Mouse (Mus musculus) embryonic facial prominence, embryonic 11.5 days (tissue): ENCODE results near the gene Gm42517. TPM values are rescaled to one million over a fixed set of nuclear protein-coding genes. Genes with fewer than 3 reads are reported as not detected.
A peak's percentile ranks its signal among the peaks of the same experiment; 100 is the strongest.

ENCODE experiments used
- ATAC-seq: fragments of 200-750 bp; cut with Nextera tagmentation; replicated peaks from 2 replicates; pipeline ENCODE4 v1.8.0; 2017; ENCODE audit warnings: low read depth; ENCODE audit not compliant: insufficient number of reproducible peaks, low FRiP score, low TSS enrichment
- DNase-seq: peaks from one replicate; pipeline ENCODE4 v3.0.0-alpha.2; 2015; ENCODE audit warnings: low spot score
- H3K27ac ChIP-seq: fragments of 300-500 bp; sonication (generic); replicated peaks from 2 replicates; pipeline ENCODE4 v1.5.1; 2014; ENCODE audit warnings: mild to moderate bottlenecking, low read depth, low read length, control low read depth
- H3K27me3 ChIP-seq: fragments of 300-500 bp; sonication (generic); 2 replicates; pipeline ENCODE4 v1.6.1; 2014; ENCODE audit warnings: mild to moderate bottlenecking, low read length, moderate library complexity, mixed read lengths; ENCODE audit not compliant: control insufficient read depth, insufficient read depth
- H3K36me3 ChIP-seq: fragments of 300-500 bp; sonication (generic); replicated peaks from 2 replicates; pipeline ENCODE4 v1.6.1; 2014; ENCODE audit warnings: low read depth, mild to moderate bottlenecking, low read length, moderate library complexity, mixed read lengths; ENCODE audit not compliant: control insufficient read depth, insufficient read depth
- H3K4me1 ChIP-seq: fragments of 300-500 bp; sonication (generic); 2 replicates; pipeline ENCODE4 v1.6.1; 2014; ENCODE audit warnings: low read length, mixed read lengths; ENCODE audit not compliant: control insufficient read depth, insufficient read depth
- H3K4me2 ChIP-seq: fragments of 300-500 bp; sonication (generic); 2 replicates; pipeline ENCODE4 v1.6.1; 2014; ENCODE audit warnings: low read depth, mild to moderate bottlenecking, control low read depth, low read length, moderate library complexity
- H3K4me3 ChIP-seq: fragments of 300-500 bp; sonication (generic); 2 replicates; pipeline ENCODE4 v1.5.1; 2014; ENCODE audit warnings: low read depth, low read length, control low read depth
- H3K9ac ChIP-seq: fragments of 300-500 bp; sonication (generic); replicated peaks from 2 replicates; pipeline ENCODE4 v1.6.1; 2014; ENCODE audit warnings: mild to moderate bottlenecking, control low read depth, low read length
- H3K9me3 ChIP-seq: fragments of 300-500 bp; sonication (generic); replicated peaks from 2 replicates; pipeline ENCODE4 v1.6.1; 2016; ENCODE audit warnings: mild to moderate bottlenecking, low read length, inconsistent platforms, mixed read lengths; ENCODE audit not compliant: control insufficient read depth
- WGBS: fragments of 180-500 bp; shearing (Covaris S2); extraction: QIAGEN DNeasy Blood & Tissue Kit; methylation state at CpG from one replicate; pipeline ENCODE4 v1.1.7; 2014; 5-methylcytosine and 5-hydroxymethylcytosine counted together
- polyA plus RNA-seq: library from polyadenylated mRNA; unstranded; fragments of >200 nt; fragmentation: Nextera tagmentation; extraction: Ambion mirVana; gene quantifications from 2 replicates; pipeline ENCODE4 v1.2.1, GENCODE M21; 2014

Gene Gm42517
- polyA plus RNA-seq = not detected in 2 replicates

- no peaks in the 10 kb centered on the region for H3K36me3 ChIP-seq
- H3K9ac ChIP-seq = peak within 1 kb of the TSS; percentile 48
- peak within 1 kb of the TSS; percentile 49 for H3K4me3 ChIP-seq
- H3K27ac ChIP-seq = no peak within 1 kb of the TSS
- ATAC-seq (no peak), DNase-seq (peak; percentile 9)
- under 1% methylated on average over 17 of the region's 36 CpGs for WGBS
- peak within 1 kb of the TSS; percentile 95 for H3K4me2 ChIP-seq
- H3K4me1 ChIP-seq = peaks cover 12% of the 10 kb centered on the region
- peaks cover 66% of the 10 kb centered on the region for H3K27me3 ChIP-seq
- no peaks in the 10 kb centered on the region for H3K9me3 ChIP-seq
Measured at GRCm38 (mm10) chr5:108367871-108368332, at the start of gene Gm42517. Gm42517 (minus strand) TSS chr5:108367922.

GRCm38 (mm10) chr5:108414711-108415110 is 47.0 kb upstream of the Gm42517 start:
- H3K36me3 ChIP-seq = no peaks in the 10 kb centered on the region
- no peak overlapping the region for H3K4me2 ChIP-seq
- H3K27me3 ChIP-seq = no peaks in the 10 kb centered on the region
- H3K27ac ChIP-seq = no peak overlapping the region
- no peaks in the 10 kb centered on the region for H3K9me3 ChIP-seq
- ATAC-seq (no peak), DNase-seq (no peak)
- H3K9ac ChIP-seq = no peak overlapping the region
- WGBS = 71% methylated on average over 2 of the region's 2 CpGs
- no peaks in the 10 kb centered on the region for H3K4me1 ChIP-seq
- H3K4me3 ChIP-seq = no peak overlapping the region

DNA sequence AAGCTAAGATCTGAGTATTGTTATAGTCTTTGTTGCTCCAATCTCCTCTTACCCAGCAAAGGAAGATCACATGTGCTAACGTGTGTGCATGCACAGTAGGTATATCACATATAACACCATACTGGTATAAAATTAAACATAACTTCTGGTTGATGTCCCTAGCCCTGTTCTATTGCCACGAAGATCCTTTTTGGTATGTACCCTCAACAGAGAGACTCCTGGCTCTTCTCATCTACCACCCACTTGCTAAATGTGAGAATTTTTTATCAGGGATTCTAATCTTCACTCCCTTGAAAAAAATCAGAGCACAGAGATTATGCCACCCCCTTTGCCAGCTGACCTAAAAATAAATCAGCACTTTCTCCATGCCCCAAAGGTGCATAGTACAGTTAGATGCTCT is 39.3 kb upstream of the Gm42517 start:
- no peaks in the 10 kb centered on the region for H3K9me3 ChIP-seq
- no peaks in the 10 kb centered on the region for H3K27me3 ChIP-seq
- H3K36me3 ChIP-seq = no peaks in the 10 kb centered on the region
- no peak overlapping the region for H3K4me3 ChIP-seq
- no peak overlapping the region for H3K27ac ChIP-seq
- no peak overlapping the region for H3K9ac ChIP-seq
- WGBS = 79% methylated on average over 2 of the region's 2 CpGs
- H3K4me2 ChIP-seq = no peak overlapping the region
- ATAC-seq (no peak), DNase-seq (no peak)
- H3K4me1 ChIP-seq = no peaks in the 10 kb centered on the region

DNA sequence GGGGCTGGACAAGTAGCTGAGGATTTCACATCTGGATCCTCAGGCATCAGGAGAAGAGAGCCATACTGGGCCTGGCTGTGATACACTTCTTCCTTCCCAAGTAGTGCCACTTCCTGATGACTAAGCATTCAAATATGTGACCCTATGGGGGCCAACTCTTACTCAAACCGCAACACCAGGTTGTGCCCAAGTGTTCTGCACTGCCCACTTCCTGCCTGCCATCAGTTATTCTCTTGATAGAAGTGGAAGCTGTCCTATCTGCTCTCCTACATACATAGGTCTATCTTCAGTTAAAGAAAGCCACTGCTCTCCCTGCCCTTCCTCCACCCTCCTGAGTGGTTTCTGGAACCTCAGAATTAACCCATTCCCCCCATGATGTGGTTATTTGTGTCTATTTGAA is 37.7 kb upstream of the Gm42517 start:
- ATAC-seq = no peak
- H3K27me3 ChIP-seq = no peaks in the 10 kb centered on the region
- DNase-seq = no peak
- H3K4me2 ChIP-seq = no peak overlapping the region
- no peaks in the 10 kb centered on the region for H3K9me3 ChIP-seq
- no peaks in the 10 kb centered on the region for H3K36me3 ChIP-seq
- no peaks in the 10 kb centered on the region for H3K4me1 ChIP-seq
- H3K9ac ChIP-seq = no peak overlapping the region
- H3K4me3 ChIP-seq = no peak overlapping the region
- WGBS = 71% methylated on average over 1 of the region's 1 CpGs
- H3K27ac ChIP-seq = no peak overlapping the region

DNA sequence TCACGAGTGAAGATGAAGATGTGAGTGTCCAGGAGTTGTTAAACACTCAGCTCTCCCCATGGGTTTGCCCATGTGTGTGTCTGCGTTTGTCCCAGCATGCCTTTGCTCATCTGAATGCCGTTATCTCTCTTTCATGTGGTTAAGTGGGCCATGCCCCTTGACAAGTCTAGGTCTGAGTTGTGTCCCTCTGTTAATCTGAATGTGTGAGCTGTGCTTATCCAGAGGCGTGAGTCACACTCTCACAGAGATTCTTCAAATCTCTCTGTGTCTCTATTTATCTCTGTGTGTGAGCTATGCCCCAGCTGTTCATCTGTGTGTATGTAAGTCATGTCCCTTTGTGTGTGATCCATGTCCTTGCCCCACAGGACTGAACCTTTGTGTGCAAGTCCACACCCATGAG is 35.7 kb upstream of the Gm42517 start:
- H3K4me3 ChIP-seq = no peak overlapping the region
- 74% methylated on average over 4 of the region's 4 CpGs for WGBS
- no peaks in the 10 kb centered on the region for H3K9me3 ChIP-seq
- H3K27ac ChIP-seq = no peak overlapping the region
- ATAC-seq (no peak), DNase-seq (no peak)
- H3K9ac ChIP-seq = no peak overlapping the region
- H3K36me3 ChIP-seq = no peaks in the 10 kb centered on the region
- H3K4me2 ChIP-seq = no peak overlapping the region
- H3K27me3 ChIP-seq = no peaks in the 10 kb centered on the region
- H3K4me1 ChIP-seq = no peaks in the 10 kb centered on the region

DNA sequence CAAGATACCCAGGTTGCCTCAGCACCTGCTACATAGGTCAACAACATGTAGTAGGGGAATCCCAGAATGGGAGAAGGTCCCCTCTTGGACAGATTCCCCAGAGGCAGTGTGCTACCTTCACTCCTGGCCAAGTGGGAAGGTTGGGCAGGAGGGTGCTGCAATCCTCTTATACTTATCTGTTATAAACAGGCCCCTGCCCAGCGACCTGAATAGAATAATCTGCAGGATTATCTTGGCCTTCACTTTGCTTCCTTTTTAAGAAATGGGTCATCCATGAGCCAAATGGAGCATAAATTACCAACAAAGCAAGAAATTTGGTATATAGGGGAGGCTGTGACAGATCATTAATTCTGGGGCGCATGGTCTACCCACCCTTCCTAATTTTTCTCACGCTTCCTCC is 22.0 kb upstream of the Gm42517 start:
- Histone ChIP-seq H3K9me3 (no peaks in the 10 kb centered on the region), H3K4me1 (no peaks in the 10 kb centered on the region), H3K9ac (no peak overlapping the region), H3K4me3 (no peak overlapping the region), H3K27ac (no peak overlapping the region), H3K36me3 (no peaks in the 10 kb centered on the region), H3K27me3 (no peaks in the 10 kb centered on the region), H3K4me2 (no peak overlapping the region)
- no peak for DNase-seq
- ATAC-seq = no peak
- 75% methylated on average over 3 of the region's 3 CpGs for WGBS

- Histone ChIP-seq H3K9ac (no peak within 1 kb of the TSS), H3K4me3 (no peak within 1 kb of the TSS), H3K27me3 (no peaks in the 10 kb centered on the region), H3K4me2 (no peak within 1 kb of the TSS), H3K4me1 (no peaks in the 10 kb centered on the region), H3K27ac (no peak within 1 kb of the TSS), H3K36me3 (no peaks in the 10 kb centered on the region), H3K9me3 (no peaks in the 10 kb centered on the region)
- 71% methylated on average over 7 of the region's 7 CpGs for WGBS
- DNase-seq = no peak
- ATAC-seq = no peak
Measured at GRCm38 (mm10) chr5:108388201-108388600, 20.5 kb upstream of the Gm42517 start, which contains the start of gene Pde6b. Pde6b (plus strand) TSS chr5:108388391.

GRCm38 (mm10) chr5:108386449-108386848 is 18.7 kb upstream of the Gm42517 start:
- Histone ChIP-seq H3K36me3 (no peaks in the 10 kb centered on the region), H3K4me3 (no peak overlapping the region), H3K9me3 (no peaks in the 10 kb centered on the region), H3K27me3 (no peaks in the 10 kb centered on the region), H3K9ac (no peak overlapping the region), H3K27ac (no peak overlapping the region), H3K4me2 (no peak overlapping the region), H3K4me1 (no peaks in the 10 kb centered on the region)
- DNase-seq (no peak), ATAC-seq (no peak)
- 68% methylated on average over 4 of the region's 4 CpGs for WGBS
